Mouse (Mus musculus) lung, adult 10 weeks (tissue): ENCODE data around the gene Pcdh11x. TPM values are rescaled to one million over a fixed set of nuclear protein-coding genes. Genes with fewer than 3 reads are reported as not detected.

ENCODE experiments used
- polyA plus RNA-seq: library from polyadenylated mRNA; stranded (reverse); fragments of 350-450 nt; fragmentation: Illumina TruSeq; extraction: RNeasy Lipid Tissue Mini Kit (QIAGEN cat#74804); gene quantifications from one replicate; pipeline ENCODE4 v1.2.3, GENCODE M21; 2014; ENCODE audit warnings: low read depth, low replicate concordance; ENCODE audit not compliant: insufficient read depth

Pcdh11x gene
- polyA plus RNA-seq, result not detected

GRCm38 (mm10) chrX:120290011-120290899 lies at the start of gene Pcdh11x:
Gene Pcdh11x (plus strand): TSS chrX:120290259.

DNA sequence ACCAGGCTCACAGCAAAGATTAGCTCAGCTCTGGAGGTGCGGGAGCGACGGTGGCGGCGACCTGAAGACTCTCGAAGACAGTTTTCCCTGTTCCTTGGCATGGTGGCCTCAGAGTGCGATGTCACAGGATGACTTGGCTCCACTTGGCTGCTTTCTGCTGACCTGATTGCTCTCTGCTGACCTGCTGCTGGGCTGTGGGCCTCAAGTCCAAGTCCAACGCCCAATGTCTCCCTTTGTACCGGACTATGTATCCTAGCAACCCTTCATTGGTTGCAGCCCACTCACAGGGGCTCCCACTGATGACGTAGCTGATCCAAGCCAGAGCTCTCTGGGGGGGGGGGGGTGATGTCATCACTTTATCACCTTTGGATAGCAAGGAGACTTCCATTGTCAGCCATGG lies 22.9 kb downstream of the Pcdh11x start, which contains the start of gene H2afb3:
Gene H2afb3, minus strand, starts transcription at position 101 of the 400 bp plus-strand sequence.

Other genes starting within 250 kb of the Pcdh11x start
- not detected for gene H2afb3, start 22.8 kb downstream of the Pcdh11x start, polyA plus RNA-seq